Mouse (Mus musculus) kidney, adult 2 months (tissue): Measurements from ENCODE around the gene Erc2. TPM values are rescaled to one million over a fixed set of nuclear protein-coding genes. Genes with fewer than 3 reads are reported as not detected.

Experiments used
- DNase-seq: peaks from one replicate; pipeline ENCODE4 v3.0.0; 2021
- H3K27ac ChIP-seq: fragments of 200-500 bp; 2 replicates; pipeline ENCODE4 v1.5.1; 2012; ENCODE audit warnings: low read depth, low read length, control low read depth, inconsistent platforms; ENCODE audit not compliant: insufficient read depth
- H3K27me3 ChIP-seq: fragments of 200-500 bp; replicated peaks from 2 replicates; pipeline ENCODE4 v1.6.1; 2012; ENCODE audit warnings: mild to moderate bottlenecking, moderate library complexity, low read length, inconsistent platforms; ENCODE audit not compliant: control insufficient read depth, insufficient read depth
- H3K36me3 ChIP-seq: fragments of 200-500 bp; 2 replicates; pipeline ENCODE4 v1.6.1; 2012; ENCODE audit warnings: mild to moderate bottlenecking, moderate library complexity, low read length, inconsistent platforms; ENCODE audit not compliant: control insufficient read depth, insufficient read depth
- H3K4me1 ChIP-seq: fragments of 200-500 bp; 2 replicates; pipeline ENCODE4 v1.6.1; 2011; ENCODE audit warnings: low read length; ENCODE audit not compliant: control insufficient read depth, insufficient read depth
- H3K4me3 ChIP-seq: fragments of 200-500 bp; 2 replicates; pipeline ENCODE4 v1.5.1; 2011; ENCODE audit warnings: mild to moderate bottlenecking, low read depth, low read length, control low read depth; ENCODE audit not compliant: insufficient read depth
- CTCF ChIP-seq: fragments of 200-500 bp; conservative IDR thresholded peaks from 2 replicates; pipeline ENCODE4 v1.5.1; 2011; ENCODE audit warnings: low read depth, mild to moderate bottlenecking, control low read depth, low read length, moderate library complexity, mixed read lengths; ENCODE audit not compliant: insufficient read depth, insufficient read length
- POLR2A ChIP-seq: fragments of 200-500 bp; IDR thresholded peaks from one replicate; pipeline ENCODE4 v1.6.1; 2011; ENCODE audit warnings: low read depth, low read length, control low read depth
- WGBS: fragments of 180-500 bp; shearing (Covaris S2); methylation state at CpG from one replicate; pipeline ENCODE4 v1.1.7; 2018; 5-methylcytosine and 5-hydroxymethylcytosine counted together
- polyA plus RNA-seq: library from polyadenylated mRNA; depleted of rRNA; stranded (reverse); fragments of >200 nt; gene quantifications from 2 replicates; pipeline ENCODE4 v1.2.3, GENCODE M21; 2012

Erc2 gene
- polyA plus RNA-seq, 1 experiment: 6.9 TPM

DNA sequence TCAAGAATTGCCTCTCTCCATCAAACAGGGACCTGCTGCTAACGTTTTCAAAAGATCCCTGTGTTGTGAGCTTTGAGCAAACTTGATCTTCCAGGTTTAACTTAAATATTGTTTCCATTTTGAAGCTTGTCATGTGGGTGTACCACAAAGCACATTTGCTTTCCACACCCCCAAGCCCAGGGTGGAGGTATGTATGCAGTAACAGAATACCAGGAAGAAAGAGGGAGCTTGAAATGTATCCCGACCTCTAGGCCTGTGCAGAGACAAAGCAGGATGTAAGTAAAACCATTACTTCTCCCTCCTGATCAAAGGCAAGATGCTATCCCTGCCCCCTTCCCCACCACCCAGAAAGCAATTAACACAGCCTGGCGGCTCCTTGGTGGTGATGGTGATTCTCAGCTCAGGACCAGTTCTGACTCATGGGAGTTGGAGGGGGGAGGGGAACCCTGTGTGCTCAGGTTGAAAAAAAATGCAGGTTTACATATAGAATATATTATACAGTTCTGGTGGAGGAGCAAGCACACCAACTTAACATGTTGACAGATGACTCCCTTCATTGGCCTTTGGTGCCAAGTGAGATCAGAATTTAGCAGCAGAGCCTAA, 710.2 kb downstream of the Erc2 start:
- no peaks in the 10 kb centered on the region for H3K36me3 ChIP-seq
- no peaks in the 10 kb centered on the region for H3K27me3 ChIP-seq
- no peak for DNase-seq
- H3K4me1 ChIP-seq: no peaks in the 10 kb centered on the region
- H3K4me3 ChIP-seq: no peak overlapping the region
- TF ChIP-seq POLR2A (no peak), CTCF (no peak)
- H3K27ac ChIP-seq: no peak overlapping the region
- WGBS: 74% methylated on average over 3 of the region's 3 CpGs

DNA sequence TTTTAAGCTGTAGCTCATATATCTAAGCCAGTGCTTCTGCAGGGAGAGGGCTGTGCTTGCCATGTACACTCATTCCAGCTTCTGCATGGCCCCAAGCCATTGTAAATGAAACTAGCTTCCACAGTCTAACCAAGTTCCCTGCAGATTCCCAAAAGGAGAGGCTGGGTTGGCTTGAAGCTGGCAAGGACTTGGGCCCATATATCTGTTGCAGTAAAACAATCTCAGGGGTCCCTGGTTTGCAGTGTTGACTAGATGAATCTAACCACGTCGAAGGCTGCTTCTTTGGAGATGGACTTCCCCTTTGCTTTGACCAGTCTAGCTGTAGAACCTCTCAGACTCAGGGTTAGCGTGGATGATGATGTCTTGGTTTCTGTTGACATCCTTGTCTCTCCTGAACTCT, 716.9 kb downstream of the Erc2 start:
- no peaks in the 10 kb centered on the region for H3K27me3 ChIP-seq
- WGBS: 91% methylated on average over 3 of the region's 3 CpGs
- H3K4me3 ChIP-seq: no peak overlapping the region
- H3K4me1 ChIP-seq: no peaks in the 10 kb centered on the region
- TF ChIP-seq POLR2A (no peak), CTCF (no peak)
- no peak for DNase-seq
- H3K36me3 ChIP-seq: no peaks in the 10 kb centered on the region
- H3K27ac ChIP-seq: no peak overlapping the region

DNA sequence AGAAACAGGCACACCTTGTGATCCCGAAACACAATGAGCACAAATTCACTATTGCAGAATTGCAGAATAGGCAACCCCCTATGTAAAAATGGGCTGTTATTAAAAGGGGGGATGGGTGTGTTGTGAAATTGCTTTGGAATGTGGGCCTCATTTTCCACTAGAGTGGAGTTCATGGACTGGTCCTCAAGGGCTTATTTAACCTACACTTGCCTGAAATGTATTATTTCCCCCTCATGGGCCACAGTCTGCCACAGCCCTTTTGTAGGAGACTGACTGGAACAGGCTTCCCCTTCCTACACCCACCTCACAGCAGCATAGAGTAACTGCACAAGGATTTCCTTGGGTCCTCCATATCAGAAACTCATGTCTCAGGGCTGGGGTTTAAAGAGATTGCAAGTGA, 726.9 kb downstream of the Erc2 start:
- no peak for DNase-seq
- H3K4me3 ChIP-seq: no peak overlapping the region
- WGBS: 77% methylated on average over 1 of the region's 1 CpGs
- TF ChIP-seq CTCF: no peak
- TF ChIP-seq POLR2A: no peak
- H3K27ac ChIP-seq: no peak overlapping the region
- H3K36me3 ChIP-seq: no peaks in the 10 kb centered on the region
- H3K4me1 ChIP-seq: no peaks in the 10 kb centered on the region
- H3K27me3 ChIP-seq: no peaks in the 10 kb centered on the region

DNA sequence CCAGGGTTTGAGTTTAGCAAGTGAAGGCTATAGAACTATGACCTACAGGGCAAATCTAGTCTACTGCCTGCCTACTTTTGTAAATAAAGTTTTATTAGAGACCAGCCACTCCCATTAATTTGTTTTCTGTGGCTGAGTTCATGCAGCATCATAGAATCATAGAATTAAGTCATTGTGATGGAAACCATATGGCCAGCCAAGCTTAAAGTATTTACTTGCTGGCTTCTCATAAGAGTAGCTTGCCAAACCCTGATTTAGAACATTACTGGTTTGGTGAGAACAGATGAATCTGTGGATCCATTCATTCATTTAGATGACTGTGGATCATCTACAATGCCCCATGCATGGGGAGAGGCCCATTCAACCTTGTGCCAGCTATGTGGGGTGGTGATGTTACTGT, 733.8 kb downstream of the Erc2 start:
- DNase-seq: no peak
- Histone ChIP-seq H3K27me3 (no peaks in the 10 kb centered on the region), H3K4me3 (no peak overlapping the region), H3K4me1 (no peaks in the 10 kb centered on the region), H3K27ac (no peak overlapping the region), H3K36me3 (no peaks in the 10 kb centered on the region)
- TF ChIP-seq POLR2A (no peak), CTCF (no peak)

DNA sequence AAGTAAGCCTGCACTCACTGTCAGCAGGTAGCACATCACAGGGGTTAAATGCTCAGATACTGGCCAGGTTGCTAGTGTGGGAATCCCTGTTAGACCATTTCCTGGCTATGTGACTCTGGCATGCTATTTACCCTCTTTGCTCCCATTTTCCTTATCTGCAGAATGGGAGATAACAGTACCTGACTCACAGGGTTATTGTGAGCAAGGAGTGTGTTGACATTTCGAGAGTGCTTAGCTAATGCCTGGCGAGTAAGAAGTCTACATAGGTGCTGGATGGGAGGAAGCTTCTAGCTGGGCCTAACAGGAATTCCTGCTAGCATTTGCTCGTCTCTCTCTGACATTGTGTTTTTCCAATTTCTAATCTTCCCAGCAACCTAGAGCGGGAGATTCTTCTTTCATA, 737.3 kb downstream of the Erc2 start:
- Histone ChIP-seq H3K4me3 (no peak overlapping the region), H3K4me1 (no peaks in the 10 kb centered on the region), H3K36me3 (no peaks in the 10 kb centered on the region), H3K27ac (no peak overlapping the region), H3K27me3 (no peaks in the 10 kb centered on the region)
- TF ChIP-seq POLR2A (no peak), CTCF (no peak)
- WGBS: 85% methylated on average over 4 of the region's 4 CpGs
- no peak for DNase-seq

DNA sequence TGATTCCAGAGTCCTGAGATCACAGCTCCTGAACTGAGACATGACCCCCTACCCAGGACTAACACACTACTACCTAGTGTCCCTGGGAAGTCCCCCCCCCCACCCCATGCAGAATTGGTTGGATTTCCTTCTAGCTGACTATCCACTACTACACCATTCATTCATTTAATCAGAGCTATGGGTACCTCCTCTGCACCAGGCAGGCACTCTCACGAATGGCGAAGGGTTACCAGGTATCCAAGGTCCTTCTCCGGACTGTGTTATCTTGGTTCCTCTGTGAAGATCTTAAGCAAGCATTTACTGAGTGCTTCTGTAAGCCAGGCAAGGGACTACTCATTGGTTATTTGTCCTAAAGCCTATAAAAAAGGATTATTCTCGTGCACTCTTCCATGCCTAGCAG, 737.8 kb downstream of the Erc2 start:
- no peaks in the 10 kb centered on the region for H3K4me1 ChIP-seq
- 93% methylated on average over 4 of the region's 4 CpGs for WGBS
- DNase-seq: no peak
- no peaks in the 10 kb centered on the region for H3K36me3 ChIP-seq
- no peaks in the 10 kb centered on the region for H3K27me3 ChIP-seq
- H3K27ac ChIP-seq: no peak overlapping the region
- no peak overlapping the region for H3K4me3 ChIP-seq
- no peak for TF ChIP-seq CTCF
- TF ChIP-seq POLR2A: no peak

DNA sequence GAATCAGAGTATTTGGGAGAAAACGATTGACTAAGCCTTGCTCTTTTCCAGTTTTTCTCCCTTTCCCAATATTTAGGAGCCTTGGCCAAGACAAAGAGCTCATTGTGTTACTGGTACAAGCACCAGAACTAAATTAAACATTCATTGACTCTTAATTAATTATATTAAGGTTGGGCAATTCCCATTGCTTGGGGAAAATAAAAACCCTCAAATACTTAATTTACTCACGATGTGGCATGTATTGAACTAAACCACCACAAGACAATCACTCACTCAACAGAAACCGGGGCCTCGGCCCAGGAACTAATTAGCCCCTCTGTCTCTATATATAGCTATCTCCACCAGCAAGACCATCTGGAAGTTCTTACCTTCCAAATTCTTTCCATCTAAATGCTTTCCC, 740.1 kb downstream of the Erc2 start:
- Histone ChIP-seq H3K4me1 (no peaks in the 10 kb centered on the region), H3K4me3 (no peak overlapping the region), H3K36me3 (no peaks in the 10 kb centered on the region), H3K27ac (no peak overlapping the region), H3K27me3 (no peaks in the 10 kb centered on the region)
- TF ChIP-seq CTCF (no peak), POLR2A (no peak)
- no peak for DNase-seq
- 71% methylated on average over 4 of the region's 4 CpGs for WGBS

DNA sequence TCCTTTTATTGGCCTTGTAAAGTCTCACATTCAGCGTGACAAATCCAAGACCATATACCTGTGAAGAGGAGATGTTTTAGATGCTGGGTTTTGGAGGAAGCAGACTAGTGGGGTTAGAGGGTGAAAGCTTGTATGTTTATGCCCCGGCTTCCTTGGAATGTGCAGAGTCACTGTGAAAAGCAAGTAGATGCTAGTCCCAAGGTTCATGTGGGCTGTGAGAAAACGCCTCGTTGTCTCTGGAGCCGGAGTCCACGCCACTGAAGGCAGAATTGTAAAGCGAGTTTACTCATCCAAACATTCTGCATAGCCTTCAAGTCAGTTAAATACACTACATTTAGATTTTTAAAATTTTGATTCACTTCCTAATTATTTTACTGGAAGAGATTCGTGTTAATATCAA, 748.5 kb downstream of the Erc2 start:
- H3K4me3 ChIP-seq: no peak overlapping the region
- no peak overlapping the region for H3K27ac ChIP-seq
- 47% methylated on average over 8 of the region's 8 CpGs for WGBS
- no peaks in the 10 kb centered on the region for H3K4me1 ChIP-seq
- DNase-seq: no peak
- H3K36me3 ChIP-seq: no peaks in the 10 kb centered on the region
- H3K27me3 ChIP-seq: no peaks in the 10 kb centered on the region
- TF ChIP-seq CTCF (no peak), POLR2A (no peak)
